Mouse (Mus musculus): Measurements from ENCODE around the gene Adra1d.

DNA sequence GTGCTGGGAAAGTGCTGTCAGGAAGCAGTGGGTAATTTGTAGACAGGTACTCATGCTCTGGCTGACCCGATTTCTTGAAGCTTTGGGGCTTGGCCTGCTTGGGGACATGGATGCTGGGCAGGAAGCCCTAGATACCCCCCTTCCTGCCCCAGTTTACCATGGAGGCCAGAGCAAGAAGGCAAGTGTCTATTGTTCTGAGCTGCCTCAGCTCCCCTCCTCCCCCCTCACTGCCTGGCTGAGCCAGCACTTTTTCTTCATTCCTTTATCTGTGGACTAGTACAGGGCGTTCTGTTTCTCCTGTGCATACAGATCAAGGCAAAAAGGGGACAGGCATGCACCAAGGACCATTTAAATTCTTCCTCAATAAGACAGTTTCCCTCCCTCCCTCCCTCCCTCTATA lies 53.6 kb downstream of the Adra1d start:
- TF ChIP-seq CTCF (conservative IDR thresholded peaks at IDR 0.05; ENCODE audit: low read length) (no peak), POU5F1 (IDR thresholded peaks at IDR 0.05; ENCODE audit: borderline replicate concordance, low read length) (no peak)
